Mouse (Mus musculus) ES-E14 (cell line): ENCODE measurements around the gene Tenm3.

ENCODE experiments used
- CHD2 ChIP-seq: IDR thresholded peaks from 2 replicates; pipeline ENCODE4 v1.6.1; 2014; ENCODE audit warnings: mild to moderate bottlenecking, low read depth, low read length, inconsistent platforms
- ZC3H11A ChIP-seq: IDR thresholded peaks from 2 replicates; pipeline ENCODE4 v1.6.1; 2012; ENCODE audit warnings: low read depth, mild to moderate bottlenecking, inconsistent platforms, low read length, borderline replicate concordance

- TF ChIP-seq ZC3H11A: no peak
- no peak for TF ChIP-seq CHD2
Observed at GRCm38 (mm10) chr8:48285432-48285831, 558.3 kb downstream of the Tenm3 start.
